Mouse (Mus musculus): ENCODE results near the gene Josd1. TPM values are rescaled to one million over a fixed set of nuclear protein-coding genes. Genes with fewer than 3 reads are reported as not detected.

The Josd1 gene
- polyA plus RNA-seq (2021) = 43.4 TPM

GRCm38 (mm10) chr15:79687646-79688267 is at the start of gene Josd1:
Gene Josd1, minus strand, starts transcription at chr15:79687919.
- TF ChIP-seq CTCF (IDR thresholded peaks at IDR 0.05) = no peak
- DNase-seq (ENCODE audit: low read depth, low spot score) (peak; percentile 71), ATAC-seq (peak; percentile 15)
- no peaks in the 10 kb centered on the region for H3K27me3 ChIP-seq
- ChIA-PET CTCF (no interaction called here), POLR2A (interaction anchor here (0.9 to 1.2 kb wide), 2 partner anchors 14 to 17 kb away, joined by 3 to 4 read pairs; partner anchors contain the start of gene Tomm22)
- in situ Hi-C loops (cut with MboI; ENCODE audit: low pct_unique_long_range_greater_than_20kb) = no loop called here

GRCm38 (mm10) chr15:79734311-79734710 is 46.6 kb upstream of the Josd1 start:
- TF ChIP-seq CTCF (IDR thresholded peaks at IDR 0.05) = no peak
- in situ Hi-C loops (cut with MboI; ENCODE audit: low pct_unique_long_range_greater_than_20kb) = no loop called here
- ChIA-PET CTCF (interaction anchor here (1.7 kb wide), 1 partner anchor 11 kb away, joined by 8 read pairs; no protein-coding TSS in a partner anchor), POLR2A (interaction anchor here (2.8 kb wide), 1 partner anchor 9 kb away, joined by 7 read pairs; no protein-coding TSS in a partner anchor)
- no peak for DNase-seq (ENCODE audit: low read depth, low spot score)
- no peak for ATAC-seq
- no peaks in the 10 kb centered on the region for H3K27me3 ChIP-seq

- no peaks in the 10 kb centered on the region for H3K27me3 ChIP-seq
- in situ Hi-C loops (cut with MboI; ENCODE audit: low pct_unique_long_range_greater_than_20kb) = no loop called here
- POLR2A ChIA-PET = interaction anchor here (2.8 kb wide), 1 partner anchor 8 kb away, joined by 7 read pairs; no protein-coding TSS in a partner anchor
- no peak for ATAC-seq
- CTCF ChIA-PET = no interaction called here
- no peak for DNase-seq (ENCODE audit: low read depth, low spot score)
- no peak for TF ChIP-seq CTCF (IDR thresholded peaks at IDR 0.05)
Observed at GRCm38 (mm10) chr15:79733640-79734039, 45.9 kb upstream of the Josd1 start.

- ChIA-PET POLR2A (interaction anchor here (2.8 kb wide), 1 partner anchor 8 kb away, joined by 7 read pairs; no protein-coding TSS in a partner anchor), CTCF (no interaction called here)
- in situ Hi-C loops (cut with MboI; ENCODE audit: low pct_unique_long_range_greater_than_20kb) = no loop called here
- no peaks in the 10 kb centered on the region for H3K27me3 ChIP-seq
- ATAC-seq (no peak), DNase-seq (ENCODE audit: low read depth, low spot score) (no peak)
- no peak for TF ChIP-seq CTCF (IDR thresholded peaks at IDR 0.05)
Observed at GRCm38 (mm10) chr15:79733192-79733591, 45.5 kb upstream of the Josd1 start.

GRCm38 (mm10) chr15:79731554-79731953 is 43.8 kb upstream of the Josd1 start:
- ATAC-seq (no peak), DNase-seq (ENCODE audit: low read depth, low spot score) (no peak)
- CTCF ChIA-PET = no interaction called here
- H3K27me3 ChIP-seq = no peaks in the 10 kb centered on the region
- in situ Hi-C loops (cut with MboI; ENCODE audit: low pct_unique_long_range_greater_than_20kb) = no loop called here
- POLR2A ChIA-PET = no interaction called here
- no peak for TF ChIP-seq CTCF (IDR thresholded peaks at IDR 0.05)

- no peaks in the 10 kb centered on the region for H3K27me3 ChIP-seq
- ChIA-PET CTCF (no interaction called here), POLR2A (no interaction called here)
- in situ Hi-C loops (cut with MboI; ENCODE audit: low pct_unique_long_range_greater_than_20kb) = no loop called here
- no peak for TF ChIP-seq CTCF (IDR thresholded peaks at IDR 0.05)
- DNase-seq (ENCODE audit: low read depth, low spot score) (no peak), ATAC-seq (no peak)
Observed at GRCm38 (mm10) chr15:79728731-79729388, 41.1 kb upstream of the Josd1 start.

GRCm38 (mm10) chr15:79728311-79728710 is 40.6 kb upstream of the Josd1 start:
- H3K27me3 ChIP-seq = no peaks in the 10 kb centered on the region
- POLR2A ChIA-PET = no interaction called here
- no peak for TF ChIP-seq CTCF (IDR thresholded peaks at IDR 0.05)
- DNase-seq (ENCODE audit: low read depth, low spot score) (no peak), ATAC-seq (no peak)
- in situ Hi-C loops (cut with MboI; ENCODE audit: low pct_unique_long_range_greater_than_20kb) = no loop called here
- CTCF ChIA-PET = no interaction called here

- DNase-seq (ENCODE audit: low read depth, low spot score) (no peak), ATAC-seq (no peak)
- POLR2A ChIA-PET = no interaction called here
- CTCF ChIA-PET = no interaction called here
- in situ Hi-C loops (cut with MboI; ENCODE audit: low pct_unique_long_range_greater_than_20kb) = no loop called here
- no peaks in the 10 kb centered on the region for H3K27me3 ChIP-seq
- TF ChIP-seq CTCF (IDR thresholded peaks at IDR 0.05) = no peak
Observed at GRCm38 (mm10) chr15:79727840-79728239, 40.1 kb upstream of the Josd1 start.

GRCm38 (mm10) chr15:79725190-79725789 is 37.6 kb upstream of the Josd1 start:
- POLR2A ChIA-PET = interaction anchor here (1.8 to 2.3 kb wide), 2 partner anchors 9 to 67 kb away, joined by 4 to 7 read pairs; partner anchors contain the start of gene Fam227a
- TF ChIP-seq CTCF (IDR thresholded peaks at IDR 0.05) = no peak
- no peak for ATAC-seq
- DNase-seq (ENCODE audit: low read depth, low spot score) = no peak
- CTCF ChIA-PET = interaction anchor here (1.0 to 1.8 kb wide), 5 partner anchors 9 to 492 kb away, joined by 3 to 4 read pairs (median 3); no protein-coding TSS in a partner anchor
- H3K27me3 ChIP-seq = no peaks in the 10 kb centered on the region
- in situ Hi-C loops (cut with MboI; ENCODE audit: low pct_unique_long_range_greater_than_20kb) = no loop called here

- in situ Hi-C loops (cut with MboI; ENCODE audit: low pct_unique_long_range_greater_than_20kb) = no loop called here
- DNase-seq (ENCODE audit: low read depth, low spot score) (no peak), ATAC-seq (peak; percentile 27)
- H3K27me3 ChIP-seq = no peaks in the 10 kb centered on the region
- POLR2A ChIA-PET = interaction anchor here (0.6 kb wide), 1 partner anchor 336 kb away, joined by 3 read pairs; no protein-coding TSS in a partner anchor
- no peak for TF ChIP-seq CTCF (IDR thresholded peaks at IDR 0.05)
- CTCF ChIA-PET = interaction anchor here (0.6 to 1.8 kb wide), 3 partner anchors 12 to 87 kb away, joined by 3 to 8 read pairs (median 4); no protein-coding TSS in a partner anchor
Observed at GRCm38 (mm10) chr15:79723439-79723838, 35.7 kb upstream of the Josd1 start.

- no peaks in the 10 kb centered on the region for H3K27me3 ChIP-seq
- in situ Hi-C loops (cut with MboI; ENCODE audit: low pct_unique_long_range_greater_than_20kb) = no loop called here
- DNase-seq (ENCODE audit: low read depth, low spot score) (no peak), ATAC-seq (no peak)
- ChIA-PET CTCF (no interaction called here), POLR2A (no interaction called here)
- no peak for TF ChIP-seq CTCF (IDR thresholded peaks at IDR 0.05)
Observed at GRCm38 (mm10) chr15:79720796-79721195, 33.1 kb upstream of the Josd1 start.

Measured in Patski (cell line).